39 mouse cellular contexts compared by ENCODE assay signal in the genomic region with DNA sequence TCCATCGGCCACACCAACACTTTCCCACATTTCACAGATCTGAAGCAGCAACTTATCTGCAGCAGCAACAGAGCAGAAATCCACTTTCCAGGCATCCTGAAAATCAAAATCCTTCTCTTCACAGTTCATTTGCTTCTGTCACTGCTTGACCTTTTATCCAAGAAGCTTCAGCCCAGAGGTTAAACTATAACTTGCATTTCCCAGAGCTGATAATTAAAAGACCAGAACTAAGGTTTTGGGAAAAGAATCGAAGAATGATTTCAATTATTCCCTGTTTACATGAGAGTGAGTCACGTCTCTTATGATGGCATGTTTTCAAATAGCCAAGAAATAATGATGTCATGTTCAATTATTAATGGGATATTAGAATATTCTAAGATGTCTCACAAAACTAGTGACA. TPM values are rescaled to one million over a fixed set of nuclear protein-coding genes. Genes with fewer than 3 reads are reported as not detected.
"Had no signal": no experiment of that assay in that cellular context is flagged by ENCODE, and none has a peak within 500 bp of the region (broad histone marks: within the 10 kb centered on the region; RNA-seq: fewer than 3 reads in every experiment).

Gene Ugt2b37, minus strand, starts transcription at position 129 of the 400 bp plus-strand sequence.

RNA-seq across cellular contexts. Expression of gene Ugt2b37, which starts in this region (rescaled TPM):
- total RNA-seq: left cerebral cortex, postnatal 10 days; left cerebral cortex, postnatal 14 days; left cerebral cortex, postnatal 25 days; left cerebral cortex, postnatal 36 days; left cerebral cortex, postnatal 4 days; megakaryocyte progenitor cell, adult 5-6 weeks; megakaryocyte, adult 5-6 weeks; megakaryocyte-erythroid progenitor cell, adult 5-6 weeks; midbrain, postnatal 0 days; monocyte, adult 5-6 weeks had no signal
- polyA plus RNA-seq: limb, embryonic 10.5 days; limb, embryonic 11.5 days; limb, embryonic 12.5 days; limb, embryonic 13.5 days; limb, embryonic 14.5 days; limb, embryonic 15.5 days; liver, embryonic 11.5 days; liver, embryonic 12.5 days; liver, embryonic 13.5 days; liver, embryonic 14.5 days; liver, embryonic 15.5 days; liver, embryonic 16.5 days; liver, postnatal 0 days; lung, adult 2 months; lung, embryonic 14.5 days; lung, embryonic 16.5 days; lung, postnatal 0 days; macrophage; midbrain, embryonic 10.5 days; midbrain, embryonic 11.5 days; midbrain, embryonic 12.5 days; midbrain, embryonic 13.5 days; midbrain, embryonic 14.5 days; midbrain, embryonic 15.5 days; midbrain, embryonic 16.5 days; midbrain, postnatal 0 days; myocyte; neural tube, embryonic 11.5 days; neural tube, embryonic 12.5 days; neural tube, embryonic 13.5 days had no signal
